Mouse (Mus musculus) forebrain, embryonic 16.5 days (tissue): ENCODE results near the gene Kcnq2. TPM values are rescaled to one million over a fixed set of nuclear protein-coding genes. Genes with fewer than 3 reads are reported as not detected.
A peak's percentile ranks its signal among the peaks of the same experiment; 100 is the strongest.

Experiments
- ATAC-seq: fragments of 200-750 bp; cut with Nextera tagmentation; 2 replicates; pipeline ENCODE4 v1.8.0; 2017; ENCODE audit warnings: mild to moderate bottlenecking, moderate library complexity
- H3K27ac ChIP-seq: fragments of 300-500 bp; sonication (generic); 2 replicates; pipeline ENCODE4 v1.5.1; 2014; ENCODE audit warnings: low read length, control low read depth
- H3K27me3 ChIP-seq: fragments of 300-500 bp; sonication (generic); replicated peaks from 2 replicates; pipeline ENCODE4 v1.6.1; 2014; ENCODE audit warnings: low read length; ENCODE audit not compliant: control insufficient read depth, insufficient read depth
- H3K36me3 ChIP-seq: fragments of 300-500 bp; sonication (generic); 2 replicates; pipeline ENCODE4 v1.6.1; 2014; ENCODE audit not compliant: control insufficient read depth, insufficient read depth
- H3K4me1 ChIP-seq: fragments of 300-500 bp; sonication (generic); replicated peaks from 2 replicates; pipeline ENCODE4 v1.6.1; 2014; ENCODE audit warnings: low read length; ENCODE audit not compliant: control insufficient read depth, insufficient read depth
- H3K4me2 ChIP-seq: fragments of 300-500 bp; sonication (generic); 2 replicates; pipeline ENCODE4 v1.6.1; 2014; ENCODE audit warnings: mild to moderate bottlenecking, low read length, control low read depth
- H3K4me3 ChIP-seq: fragments of 300-500 bp; sonication (generic); replicated peaks from 2 replicates; pipeline ENCODE4 v1.5.1; 2014; ENCODE audit warnings: mild to moderate bottlenecking, low read length, control low read depth
- H3K9ac ChIP-seq: fragments of 300-500 bp; sonication (generic); replicated peaks from 2 replicates; pipeline ENCODE4 v1.6.1; 2014; ENCODE audit warnings: low read depth, low read length, control low read depth
- H3K9me3 ChIP-seq: fragments of 300-500 bp; sonication (generic); 2 replicates; pipeline ENCODE4 v1.6.1; 2016; ENCODE audit warnings: low read length; ENCODE audit not compliant: control insufficient read depth
- WGBS: fragments of 180-500 bp; shearing (Covaris S2); extraction: QIAGEN DNeasy Blood & Tissue Kit; methylation state at CpG from one replicate; pipeline ENCODE4 v1.1.7; 2014; 5-methylcytosine and 5-hydroxymethylcytosine counted together
- polyA plus RNA-seq: library from polyadenylated mRNA; unstranded; fragments of >200 nt; fragmentation: Nextera tagmentation; extraction: Ambion mirVana; gene quantifications from 2 replicates; pipeline ENCODE4 v1.2.1, GENCODE M21; 2015

Gene Kcnq2
- polyA plus RNA-seq, 1 experiment from 2014 or later: 54.9 TPM

- Histone ChIP-seq H3K4me2 (no peak overlapping the region), H3K4me1 (peaks cover 46% of the 10 kb centered on the region), H3K9me3 (no peaks in the 10 kb centered on the region), H3K9ac (no peak overlapping the region), H3K36me3 (no peaks in the 10 kb centered on the region), H3K27ac (peak overlapping the region; percentile 64; the same call in 1 of the 2 replicates), H3K27me3 (no peaks in the 10 kb centered on the region), H3K4me3 (no peak overlapping the region)
- WGBS: 94% methylated on average over 2 of the region's 2 CpGs
- ATAC-seq: no peak
Observed at GRCm38 (mm10) chr2:181158471-181158870, 23.4 kb upstream of the Kcnq2 start.

- 75% methylated on average over 6 of the region's 6 CpGs for WGBS
- ATAC-seq: no peak
- Histone ChIP-seq H3K27ac (no peak overlapping the region), H3K27me3 (no peaks in the 10 kb centered on the region), H3K9ac (no peak overlapping the region), H3K9me3 (no peaks in the 10 kb centered on the region), H3K36me3 (no peaks in the 10 kb centered on the region), H3K4me1 (peaks cover 46% of the 10 kb centered on the region), H3K4me2 (no peak overlapping the region; the same call in 1 of the 2 replicates), H3K4me3 (no peak overlapping the region)
Observed at GRCm38 (mm10) chr2:181157716-181158302, 22.7 kb upstream of the Kcnq2 start.

GRCm38 (mm10) chr2:181157180-181157579 is 22.1 kb upstream of the Kcnq2 start:
- Histone ChIP-seq H3K4me3 (peak overlapping the region; percentile 47), H3K9me3 (no peaks in the 10 kb centered on the region), H3K27ac (peak overlapping the region; percentile 79), H3K27me3 (no peaks in the 10 kb centered on the region), H3K9ac (peak overlapping the region; percentile 76), H3K4me2 (peak overlapping the region; percentile 66), H3K36me3 (no peaks in the 10 kb centered on the region), H3K4me1 (peaks cover 46% of the 10 kb centered on the region)
- no peak for ATAC-seq
- 79% methylated on average over 4 of the region's 4 CpGs for WGBS

GRCm38 (mm10) chr2:181156248-181157121 is 21.4 kb upstream of the Kcnq2 start, which contains the start of gene Eef1a2:
TSS of gene Eef1a2 (minus strand) at chr2:181157014.
- Histone ChIP-seq H3K4me3 (peak within 1 kb of the TSS; percentile 47), H3K4me2 (peak within 1 kb of the TSS; percentile 66), H3K9ac (peak within 1 kb of the TSS; percentile 76), H3K36me3 (no peaks in the 10 kb centered on the region), H3K9me3 (no peaks in the 10 kb centered on the region), H3K27me3 (no peaks in the 10 kb centered on the region), H3K4me1 (peaks cover 46% of the 10 kb centered on the region), H3K27ac (peak within 1 kb of the TSS; percentile 79)
- 3% methylated on average over 54 of the region's 55 CpGs for WGBS
- peak; percentile 69 for ATAC-seq

GRCm38 (mm10) chr2:181155801-181156200 is 20.7 kb upstream of the Kcnq2 start:
- peak overlapping the region; percentile 47 for H3K4me3 ChIP-seq
- no peaks in the 10 kb centered on the region for H3K36me3 ChIP-seq
- 73% methylated on average over 4 of the region's 4 CpGs for WGBS
- no peaks in the 10 kb centered on the region for H3K27me3 ChIP-seq
- no peaks in the 10 kb centered on the region for H3K9me3 ChIP-seq
- peak overlapping the region; percentile 66 for H3K4me2 ChIP-seq
- no peak overlapping the region for H3K27ac ChIP-seq
- no peak for ATAC-seq
- peaks cover 46% of the 10 kb centered on the region for H3K4me1 ChIP-seq
- H3K9ac ChIP-seq: peak overlapping the region; percentile 76

GRCm38 (mm10) chr2:181154831-181155415 is 19.8 kb upstream of the Kcnq2 start:
- Histone ChIP-seq H3K9me3 (no peaks in the 10 kb centered on the region), H3K9ac (peak overlapping the region; percentile 5; the same call in 1 of the 2 replicates), H3K4me3 (no peak overlapping the region), H3K27ac (no peak overlapping the region), H3K36me3 (no peaks in the 10 kb centered on the region), H3K4me1 (peaks cover 42% of the 10 kb centered on the region), H3K4me2 (peak overlapping the region; percentile 66), H3K27me3 (no peaks in the 10 kb centered on the region; the same call in 1 of the 2 replicates)
- WGBS: 83% methylated on average over 8 of the region's 8 CpGs
- no peak for ATAC-seq

GRCm38 (mm10) chr2:181154361-181154760 is 19.3 kb upstream of the Kcnq2 start:
- Histone ChIP-seq H3K4me1 (peaks cover 37% of the 10 kb centered on the region), H3K27me3 (no peaks in the 10 kb centered on the region; the same call in 1 of the 2 replicates), H3K4me2 (no peak overlapping the region), H3K9me3 (no peaks in the 10 kb centered on the region), H3K27ac (no peak overlapping the region), H3K36me3 (no peaks in the 10 kb centered on the region), H3K4me3 (no peak overlapping the region), H3K9ac (0 out of 2 replicates have a peak overlapping the region, but pooled peaks have one; percentile 5)
- ATAC-seq: no peak
- WGBS: 92% methylated on average over 3 of the region's 3 CpGs

GRCm38 (mm10) chr2:181153837-181154236 is 18.7 kb upstream of the Kcnq2 start:
- WGBS: 0% methylated on average over 1 of the region's 1 CpGs
- no peak for ATAC-seq
- H3K4me1 ChIP-seq: peaks cover 32% of the 10 kb centered on the region

GRCm38 (mm10) chr2:181153131-181153530 is 18.0 kb upstream of the Kcnq2 start:
- no peak overlapping the region for H3K9ac ChIP-seq
- WGBS: 86% methylated on average over 1 of the region's 1 CpGs
- ATAC-seq: no peak
- H3K27me3 ChIP-seq: no peaks in the 10 kb centered on the region; the same call in 1 of the 2 replicates
- H3K9me3 ChIP-seq: no peaks in the 10 kb centered on the region
- peaks cover 33% of the 10 kb centered on the region for H3K4me1 ChIP-seq
- H3K4me2 ChIP-seq: no peak overlapping the region
- H3K36me3 ChIP-seq: no peaks in the 10 kb centered on the region
- no peak overlapping the region for H3K4me3 ChIP-seq
- H3K27ac ChIP-seq: no peak overlapping the region

More at GRCm38 (mm10) chr2:181153837-181154236, 18.7 kb upstream of the Kcnq2 start:
- H3K9ac ChIP-seq: no peak overlapping the region
- H3K36me3 ChIP-seq: no peaks in the 10 kb centered on the region
- no peak overlapping the region for H3K27ac ChIP-seq
- no peaks in the 10 kb centered on the region; the same call in 1 of the 2 replicates for H3K27me3 ChIP-seq
- H3K9me3 ChIP-seq: no peaks in the 10 kb centered on the region
- H3K4me3 ChIP-seq: no peak overlapping the region
- H3K4me2 ChIP-seq: no peak overlapping the region
